Mouse (Mus musculus): ENCODE measurements around the gene Myh9.

Myh9 gene

GRCm38 (mm10) chr15:77793554-77793953, 48.4 kb downstream of the Myh9 start:
- DNase-seq (ENCODE audit: inconsistent age in 2 of 2, low spot score in 1 of 2) = no peak

- no peak for DNase-seq (ENCODE audit: inconsistent age in 2 of 2, low spot score in 1 of 2)
Observed at GRCm38 (mm10) chr15:77793094-77793493, 48.9 kb downstream of the Myh9 start.

GRCm38 (mm10) chr15:77792056-77792455, 49.9 kb downstream of the Myh9 start:
- no peak for DNase-seq (ENCODE audit: inconsistent age in 2 of 2, low spot score in 1 of 2)

GRCm38 (mm10) chr15:77790656-77791405, 51.1 kb downstream of the Myh9 start:
- peak in 1 of 2 experiments; percentile 66 for DNase-seq (ENCODE audit: inconsistent age in 2 of 2, low spot score in 1 of 2)

GRCm38 (mm10) chr15:77789186-77789585, 52.8 kb downstream of the Myh9 start:
- DNase-seq (ENCODE audit: inconsistent age in 2 of 2, low spot score in 1 of 2) = no peak

- no peak for DNase-seq (ENCODE audit: inconsistent age in 2 of 2, low spot score in 1 of 2)
Observed at GRCm38 (mm10) chr15:77788356-77788755, 53.6 kb downstream of the Myh9 start.

GRCm38 (mm10) chr15:77785807-77786206, 56.2 kb downstream of the Myh9 start:
- peak in 1 of 2 experiments; percentile 76 for DNase-seq (ENCODE audit: inconsistent age in 2 of 2, low spot score in 1 of 2)

GRCm38 (mm10) chr15:77784039-77784824, 57.7 kb downstream of the Myh9 start:
- no peak for DNase-seq (ENCODE audit: inconsistent age in 2 of 2, low spot score in 1 of 2)

- peak in 1 of 2 experiments; percentile 84 for DNase-seq (ENCODE audit: inconsistent age in 2 of 2, low spot score in 1 of 2)
Observed at GRCm38 (mm10) chr15:77782449-77783014, 59.4 kb downstream of the Myh9 start.

GRCm38 (mm10) chr15:77775186-77775963, 66.6 kb downstream of the Myh9 start:
- DNase-seq (ENCODE audit: inconsistent age in 2 of 2, low spot score in 1 of 2) = peak; percentile 74 to 92

- no peak for DNase-seq (ENCODE audit: inconsistent age in 2 of 2, low spot score in 1 of 2)
Observed at GRCm38 (mm10) chr15:77774303-77774702, 67.7 kb downstream of the Myh9 start.

GRCm38 (mm10) chr15:77773099-77773915, 68.7 kb downstream of the Myh9 start:
- DNase-seq (ENCODE audit: inconsistent age in 2 of 2, low spot score in 1 of 2) = no peak

- DNase-seq (ENCODE audit: inconsistent age in 2 of 2, low spot score in 1 of 2) = no peak
Observed at GRCm38 (mm10) chr15:77770942-77771341, 71.0 kb downstream of the Myh9 start.

GRCm38 (mm10) chr15:77770341-77770740, 71.6 kb downstream of the Myh9 start:
- no peak for DNase-seq (ENCODE audit: inconsistent age in 2 of 2, low spot score in 1 of 2)

GRCm38 (mm10) chr15:77766981-77767380, 75.0 kb downstream of the Myh9 start:
- no peak for DNase-seq (ENCODE audit: inconsistent age in 2 of 2, low spot score in 1 of 2)

- no peak for DNase-seq (ENCODE audit: inconsistent age in 2 of 2, low spot score in 1 of 2)
Observed at GRCm38 (mm10) chr15:77765484-77766093, 76.4 kb downstream of the Myh9 start.

- peak; percentile 54 to 69 for DNase-seq (ENCODE audit: inconsistent age in 2 of 2, low spot score in 1 of 2)
Observed at GRCm38 (mm10) chr15:77764391-77765006, 77.5 kb downstream of the Myh9 start.

GRCm38 (mm10) chr15:77763702-77764101, 78.3 kb downstream of the Myh9 start:
- peak; percentile 81 to 88 for DNase-seq (ENCODE audit: inconsistent age in 2 of 2, low spot score in 1 of 2)

GRCm38 (mm10) chr15:77763050-77763449, 78.9 kb downstream of the Myh9 start:
- DNase-seq (ENCODE audit: inconsistent age in 2 of 2, low spot score in 1 of 2) = peak; percentile 57 to 66
